Mouse (Mus musculus): ENCODE data around the gene Arhgap15. TPM values are rescaled to one million over a fixed set of nuclear protein-coding genes. Genes with fewer than 3 reads are reported as not detected.
A peak's percentile ranks its signal among the peaks of the same experiment; 100 is the strongest.

The Arhgap15 gene
- polyA plus RNA-seq, 1 experiment from 2014 or later = 2.8 TPM

GRCm38 (mm10) chr2:44140455-44140854 lies 391.8 kb downstream of the Arhgap15 start:
- no peaks in the 10 kb centered on the region for H3K36me3 ChIP-seq (ENCODE audit: control insufficient read depth, insufficient read depth, low read length)
- no peaks in the 10 kb centered on the region for H3K27me3 ChIP-seq (ENCODE audit: control insufficient read depth, insufficient read depth, low read length)
- no peak overlapping the region for H3K9ac ChIP-seq (ENCODE audit: low read length)
- no peak overlapping the region for H3K4me3 ChIP-seq (replicated peaks; ENCODE audit: low read length)
- H3K4me1 ChIP-seq (ENCODE audit: control insufficient read depth, insufficient read depth, low read length) = no peaks in the 10 kb centered on the region
- H3K27ac ChIP-seq (ENCODE audit: low read length) = no peak overlapping the region
- 54% methylated on average over 4 of the region's 4 CpGs for WGBS
- no peak overlapping the region for H3K4me2 ChIP-seq (ENCODE audit: low read depth, low read length)
- no peak for ATAC-seq (ENCODE audit: insufficient read depth, low FRiP score)
- no peaks in the 10 kb centered on the region for H3K9me3 ChIP-seq (replicated peaks; ENCODE audit: control insufficient read depth, low read length)

GRCm38 (mm10) chr2:44142152-44142551 lies 393.5 kb downstream of the Arhgap15 start:
- Histone ChIP-seq H3K4me1 (ENCODE audit: control insufficient read depth, insufficient read depth, low read length) (0 out of 2 replicates have a peak, but pooled peaks cover under 1% of the 10 kb centered on the region), H3K4me3 (replicated peaks; ENCODE audit: low read length) (no peak overlapping the region), H3K4me2 (ENCODE audit: low read depth, low read length) (no peak overlapping the region), H3K9ac (ENCODE audit: low read length) (no peak overlapping the region), H3K27me3 (ENCODE audit: control insufficient read depth, insufficient read depth, low read length) (no peaks in the 10 kb centered on the region), H3K9me3 (replicated peaks; ENCODE audit: control insufficient read depth, low read length) (no peaks in the 10 kb centered on the region), H3K27ac (ENCODE audit: low read length) (no peak overlapping the region), H3K36me3 (ENCODE audit: control insufficient read depth, insufficient read depth, low read length) (no peaks in the 10 kb centered on the region)
- no peak for ATAC-seq (ENCODE audit: insufficient read depth, low FRiP score)
- 86% methylated on average over 9 of the region's 9 CpGs for WGBS

- Histone ChIP-seq H3K9ac (ENCODE audit: low read length) (no peak overlapping the region), H3K9me3 (replicated peaks; ENCODE audit: control insufficient read depth, low read length) (no peaks in the 10 kb centered on the region), H3K4me3 (replicated peaks; ENCODE audit: low read length) (no peak overlapping the region), H3K4me2 (ENCODE audit: low read depth, low read length) (no peak overlapping the region), H3K36me3 (ENCODE audit: control insufficient read depth, insufficient read depth, low read length) (no peaks in the 10 kb centered on the region), H3K4me1 (ENCODE audit: control insufficient read depth, insufficient read depth, low read length) (0 out of 2 replicates have a peak, but pooled peaks cover 4% of the 10 kb centered on the region), H3K27me3 (ENCODE audit: control insufficient read depth, insufficient read depth, low read length) (no peaks in the 10 kb centered on the region), H3K27ac (ENCODE audit: low read length) (no peak overlapping the region)
- no peak for ATAC-seq (ENCODE audit: insufficient read depth, low FRiP score)
- WGBS = 90% methylated on average over 5 of the region's 5 CpGs
Observed at GRCm38 (mm10) chr2:44142611-44143010, 394.0 kb downstream of the Arhgap15 start.

- Histone ChIP-seq H3K36me3 (ENCODE audit: control insufficient read depth, insufficient read depth, low read length) (no peaks in the 10 kb centered on the region), H3K4me1 (ENCODE audit: control insufficient read depth, insufficient read depth, low read length) (0 out of 2 replicates have a peak, but pooled peaks cover 4% of the 10 kb centered on the region), H3K9me3 (replicated peaks; ENCODE audit: control insufficient read depth, low read length) (no peaks in the 10 kb centered on the region), H3K9ac (ENCODE audit: low read length) (no peak overlapping the region), H3K4me3 (replicated peaks; ENCODE audit: low read length) (no peak overlapping the region), H3K4me2 (ENCODE audit: low read depth, low read length) (no peak overlapping the region), H3K27me3 (ENCODE audit: control insufficient read depth, insufficient read depth, low read length) (no peaks in the 10 kb centered on the region), H3K27ac (ENCODE audit: low read length) (peak overlapping the region; percentile 55)
- ATAC-seq (ENCODE audit: insufficient read depth, low FRiP score) = peak; percentile 53; the same call in 1 of the 2 replicates
- 52% methylated on average over 7 of the region's 7 CpGs for WGBS
Observed at GRCm38 (mm10) chr2:44146124-44146981, 397.7 kb downstream of the Arhgap15 start.

- no peak for ATAC-seq (ENCODE audit: insufficient read depth, low FRiP score)
- no peak overlapping the region for H3K4me2 ChIP-seq (ENCODE audit: low read depth, low read length)
Observed at GRCm38 (mm10) chr2:44147486-44147885, 398.9 kb downstream of the Arhgap15 start.

GRCm38 (mm10) chr2:44147971-44148370 lies 399.3 kb downstream of the Arhgap15 start:
- no peak overlapping the region for H3K4me2 ChIP-seq (ENCODE audit: low read depth, low read length)
- WGBS = 46% methylated on average over 7 of the region's 7 CpGs

More at GRCm38 (mm10) chr2:44147486-44147885, 398.9 kb downstream of the Arhgap15 start:
- H3K36me3 ChIP-seq (ENCODE audit: control insufficient read depth, insufficient read depth, low read length) = no peaks in the 10 kb centered on the region
- no peaks in the 10 kb centered on the region for H3K27me3 ChIP-seq (ENCODE audit: control insufficient read depth, insufficient read depth, low read length)
- peak overlapping the region; percentile 77 for H3K27ac ChIP-seq (ENCODE audit: low read length)
- no peaks in the 10 kb centered on the region for H3K9me3 ChIP-seq (replicated peaks; ENCODE audit: control insufficient read depth, low read length)
- H3K4me3 ChIP-seq (replicated peaks; ENCODE audit: low read length) = no peak overlapping the region
- no peak overlapping the region for H3K9ac ChIP-seq (ENCODE audit: low read length)
- 43% methylated on average over 5 of the region's 5 CpGs for WGBS
- H3K4me1 ChIP-seq (ENCODE audit: control insufficient read depth, insufficient read depth, low read length) = 0 out of 2 replicates have a peak, but pooled peaks cover 4% of the 10 kb centered on the region

GRCm38 (mm10) chr2:44148550-44149100 lies 400.0 kb downstream of the Arhgap15 start:
- Histone ChIP-seq H3K27me3 (ENCODE audit: control insufficient read depth, insufficient read depth, low read length) (no peaks in the 10 kb centered on the region), H3K27ac (ENCODE audit: low read length) (peak overlapping the region; percentile 93), H3K9ac (ENCODE audit: low read length) (no peak overlapping the region), H3K4me1 (ENCODE audit: control insufficient read depth, insufficient read depth, low read length) (0 out of 2 replicates have a peak, but pooled peaks cover 4% of the 10 kb centered on the region), H3K9me3 (replicated peaks; ENCODE audit: control insufficient read depth, low read length) (no peaks in the 10 kb centered on the region), H3K36me3 (ENCODE audit: control insufficient read depth, insufficient read depth, low read length) (no peaks in the 10 kb centered on the region), H3K4me3 (replicated peaks; ENCODE audit: low read length) (no peak overlapping the region), H3K4me2 (ENCODE audit: low read depth, low read length) (no peak overlapping the region)
- peak; percentile 72 for ATAC-seq (ENCODE audit: insufficient read depth, low FRiP score)
- 49% methylated on average over 7 of the region's 7 CpGs for WGBS

More at GRCm38 (mm10) chr2:44147971-44148370, 399.3 kb downstream of the Arhgap15 start:
- Histone ChIP-seq H3K4me1 (ENCODE audit: control insufficient read depth, insufficient read depth, low read length) (0 out of 2 replicates have a peak, but pooled peaks cover 4% of the 10 kb centered on the region), H3K9ac (ENCODE audit: low read length) (peak overlapping the region; percentile 43; the same call in 1 of the 2 replicates), H3K27me3 (ENCODE audit: control insufficient read depth, insufficient read depth, low read length) (no peaks in the 10 kb centered on the region), H3K36me3 (ENCODE audit: control insufficient read depth, insufficient read depth, low read length) (no peaks in the 10 kb centered on the region), H3K9me3 (replicated peaks; ENCODE audit: control insufficient read depth, low read length) (no peaks in the 10 kb centered on the region), H3K27ac (ENCODE audit: low read length) (peak overlapping the region; percentile 93), H3K4me3 (replicated peaks; ENCODE audit: low read length) (no peak overlapping the region)
- ATAC-seq (ENCODE audit: insufficient read depth, low FRiP score) = no peak

GRCm38 (mm10) chr2:44152301-44152700 lies 403.7 kb downstream of the Arhgap15 start:
- 83% methylated on average over 1 of the region's 1 CpGs for WGBS
- no peak overlapping the region for H3K4me2 ChIP-seq (ENCODE audit: low read depth, low read length)

GRCm38 (mm10) chr2:44160358-44160757 lies 411.7 kb downstream of the Arhgap15 start:
- ATAC-seq (ENCODE audit: insufficient read depth, low FRiP score) = no peak
- no peaks in the 10 kb centered on the region for H3K27me3 ChIP-seq (ENCODE audit: control insufficient read depth, insufficient read depth, low read length)
- no peak overlapping the region for H3K4me2 ChIP-seq (ENCODE audit: low read depth, low read length)
- H3K9ac ChIP-seq (ENCODE audit: low read length) = no peak overlapping the region
- H3K4me3 ChIP-seq (replicated peaks; ENCODE audit: low read length) = no peak overlapping the region
- 60% methylated on average over 4 of the region's 4 CpGs for WGBS
- H3K27ac ChIP-seq (ENCODE audit: low read length) = no peak overlapping the region
- no peaks in the 10 kb centered on the region for H3K9me3 ChIP-seq (replicated peaks; ENCODE audit: control insufficient read depth, low read length)
- H3K4me1 ChIP-seq (ENCODE audit: control insufficient read depth, insufficient read depth, low read length) = no peaks in the 10 kb centered on the region
- no peaks in the 10 kb centered on the region for H3K36me3 ChIP-seq (ENCODE audit: control insufficient read depth, insufficient read depth, low read length)

More at GRCm38 (mm10) chr2:44152301-44152700, 403.7 kb downstream of the Arhgap15 start:
- no peak overlapping the region for H3K4me3 ChIP-seq (replicated peaks; ENCODE audit: low read length)
- no peaks in the 10 kb centered on the region for H3K9me3 ChIP-seq (replicated peaks; ENCODE audit: control insufficient read depth, low read length)
- 0 out of 2 replicates have a peak, but pooled peaks cover 1% of the 10 kb centered on the region for H3K4me1 ChIP-seq (ENCODE audit: control insufficient read depth, insufficient read depth, low read length)
- H3K27me3 ChIP-seq (ENCODE audit: control insufficient read depth, insufficient read depth, low read length) = no peaks in the 10 kb centered on the region
- H3K9ac ChIP-seq (ENCODE audit: low read length) = no peak overlapping the region
- H3K36me3 ChIP-seq (ENCODE audit: control insufficient read depth, insufficient read depth, low read length) = no peaks in the 10 kb centered on the region
- H3K27ac ChIP-seq (ENCODE audit: low read length) = no peak overlapping the region
- ATAC-seq (ENCODE audit: insufficient read depth, low FRiP score) = no peak

Measured in stomach, embryonic 16.5 days (tissue).